Comparison of ENCODE assay signal across 10 mouse cellular contexts in genomic region chr9:48735466-48736312, GRCm38 (mm10).
A peak's percentile ranks its signal among the peaks of the same experiment; 100 is the strongest.
DNase-seq lines count a peak whose midpoint lies in the region; ATAC-seq and TF ChIP-seq lines count a peak whose summit lies in the region.
"Had no signal": no experiment of that assay in that cellular context is flagged by ENCODE, and none has a peak within 500 bp of the region (broad histone marks: within the 10 kb centered on the region; RNA-seq: fewer than 3 reads in every experiment).

No protein-coding gene starts in this region.

- H3K27me3 ChIP-seq in heart, adult 2 months (ENCODE audit: control insufficient read depth, insufficient read depth, low read length): no peaks in the 10 kb centered on the region
- peaks cover 7% of the 10 kb centered on the region; the same call in 1 of the 2 replicates for H3K27me3 ChIP-seq in hindbrain, embryonic 13.5 days
- H3K27me3 ChIP-seq: megakaryocyte, embryonic 14.5 days had no signal

- no peak overlapping the region; the same call in 1 of the 2 replicates for H3K4me2 ChIP-seq in hindbrain, embryonic 13.5 days

- no peak for TF ChIP-seq EP300 in heart, adult 2 months (IDR thresholded peaks at IDR 0.05; ENCODE audit: insufficient read depth, low read depth, low read length)

- intact Hi-C loops in heart, adult 2 months (cut with DNase I): no loop called here

- H3K27ac ChIP-seq in heart, adult 2 months: peak overlapping the region; percentile 97
- H3K27ac ChIP-seq in hindbrain, embryonic 13.5 days: peak overlapping the region; percentile 83
- peak overlapping the region; percentile 93 for H3K27ac ChIP-seq in olfactory bulb, adult 2 months (ENCODE audit: insufficient read depth, low read depth, low read length)

- TF ChIP-seq POLR2A in heart, adult 2 months (IDR thresholded peaks at IDR 0.05; ENCODE audit: insufficient read depth, low read depth, low read length): no peak; the same call in 1 of the 2 replicates
- TF ChIP-seq POLR2A in lung, adult 2 months (IDR thresholded peaks at IDR 0.05; ENCODE audit: borderline replicate concordance, extremely low read depth, low read depth, low read length): no peak
- TF ChIP-seq POLR2A in olfactory bulb, adult 2 months (IDR thresholded peaks at IDR 0.05; ENCODE audit: insufficient read depth, low read depth, low read length): no peak

- no peaks in the 10 kb centered on the region for H3K9me3 ChIP-seq in hindbrain, embryonic 13.5 days
- H3K9me3 ChIP-seq: megakaryocyte, embryonic 14.5 days had no signal

- peaks cover 43% of the 10 kb centered on the region for H3K36me3 ChIP-seq in heart, adult 2 months (ENCODE audit: control insufficient read depth, insufficient read depth, low read length)
- H3K36me3 ChIP-seq in hindbrain, embryonic 13.5 days: no peaks in the 10 kb centered on the region

- no peak for ATAC-seq in hindbrain, embryonic 13.5 days (ENCODE audit: low FRiP score)

- 60% methylated on average over 12 of the region's 12 CpGs for WGBS in heart, adult 2 months
- WGBS in lung, adult 2 months: 48% methylated on average over 12 of the region's 12 CpGs
- 39% methylated on average over 12 of the region's 12 CpGs for WGBS in hindbrain, embryonic 13.5 days
- WGBS in olfactory bulb, adult 2 months: 50% methylated on average over 12 of the region's 12 CpGs

- H3K79me2 ChIP-seq in heart, adult 2 months (replicated peaks; ENCODE audit: control insufficient read depth, insufficient read depth, low read length): 0 out of 2 replicates have a peak, but pooled peaks cover 1% of the 10 kb centered on the region

- H3K4me3 ChIP-seq in heart, adult 2 months: no peak overlapping the region
- H3K4me3 ChIP-seq in lung, adult 2 months (replicated peaks; ENCODE audit: extremely low read depth, low read depth, low read length): no peak overlapping the region
- H3K4me3 ChIP-seq in hindbrain, embryonic 13.5 days: no peak overlapping the region
- no peak overlapping the region for H3K4me3 ChIP-seq in olfactory bulb, adult 2 months (ENCODE audit: insufficient read depth, low read depth, low read length)
- H3K4me3 ChIP-seq: megakaryocyte, embryonic 14.5 days had no signal

- DNase-seq in heart, adult 2 months: peak; percentile 36 to 56
- no peak for DNase-seq in heart, adult 8-10 months (ENCODE audit: low spot score)
- DNase-seq in lung, postnatal 10 days: peak; percentile 44
- DNase-seq in lung, adult 2 months: no peak
- no peak for DNase-seq in urinary bladder, postnatal 36 days (ENCODE audit: low spot score in 2 of 2)
- DNase-seq in T-cell, adult 2 months (ENCODE audit: low spot score): no peak
- DNase-seq: thymus, postnatal 14 days had no signal

- H3K4me1 ChIP-seq in heart, adult 2 months (ENCODE audit: control insufficient read depth, insufficient read depth, low read length): peaks cover 65% of the 10 kb centered on the region
- peaks cover 68% of the 10 kb centered on the region for H3K4me1 ChIP-seq in lung, adult 2 months (ENCODE audit: control insufficient read depth, insufficient read depth, low read length)
- peaks cover 98% of the 10 kb centered on the region for H3K4me1 ChIP-seq in hindbrain, embryonic 13.5 days (replicated peaks)
- peaks cover 56% of the 10 kb centered on the region for H3K4me1 ChIP-seq in olfactory bulb, adult 2 months (ENCODE audit: control insufficient read depth, insufficient read depth, low read length)

- peak overlapping the region; percentile 60 for H3K9ac ChIP-seq in heart, adult 2 months (ENCODE audit: low read depth, low read length)
- H3K9ac ChIP-seq in hindbrain, embryonic 13.5 days: peak overlapping the region; percentile 49; the same call in 1 of the 2 replicates

- peak; percentile 26 for TF ChIP-seq CTCF in heart, adult 2 months (IDR thresholded peaks at IDR 0.05)
- TF ChIP-seq CTCF in lung, adult 2 months (IDR thresholded peaks at IDR 0.05; ENCODE audit: insufficient read depth, low read length): no peak
- TF ChIP-seq CTCF in olfactory bulb, adult 2 months (IDR thresholded peaks at IDR 0.05; ENCODE audit: insufficient read depth, low read depth, low read length): no peak

Comparison
In these comparisons a context has a peak if more than half of its experiments do, and no peak if none do; other contexts are left out.
1. DNase-seq: peak in heart, adult 2 months (2 of 2) and lung, postnatal 10 days (single experiment); none in heart, adult 8-10 months (single experiment), lung, adult 2 months (single experiment), urinary bladder, postnatal 36 days (0 of 2) and T-cell, adult 2 months (single experiment).
2. Peak in every context shown above with its lines, with median percentiles within 50 percentile points of each other: H3K27ac ChIP-seq.